Mouse (Mus musculus) MEL (cell line): ENCODE measurements at regions not wholly inside any gene's neighbourhood (a gene's known extent, or its start where the extent isn't known, plus 50 kb on each side); places are given as distances from the start of the nearest gene placed in this dataset.

Experiments
- BHLHE40 ChIP-seq: IDR thresholded peaks from 2 replicates; pipeline ENCODE4 v1.6.1; 2012; ENCODE audit warnings: low read depth, mild to moderate bottlenecking, inconsistent platforms, low read length, improper control_type of control experiment, borderline replicate concordance
- CTCF ChIP-seq, 3 experiments: IDR thresholded peaks in 2 of 3; conservative IDR thresholded peaks in 1 of 3; 2 replicates each; pipeline ENCODE4 v1.5.1; 2011 to 2012; ENCODE audit warnings: low read length in 3 of 3, low read depth in 2 of 3, mild to moderate bottlenecking in 2 of 3, improper control_type of control experiment in 1 of 3, inconsistent platforms in 1 of 3, mixed read lengths in 1 of 3, moderate library complexity in 1 of 3; ENCODE audit not compliant: control insufficient read depth in 1 of 3, insufficient read depth in 1 of 3, poor library complexity in 1 of 3, severe bottlenecking in 1 of 3
- GATA1 ChIP-seq: IDR thresholded peaks from 2 replicates; pipeline ENCODE4 v1.6.1; 2011; ENCODE audit warnings: low read depth, low read length, improper control_type of control experiment
- POLR2A ChIP-seq, 2 experiments: IDR thresholded peaks; 2 replicates each; pipeline ENCODE4 v1.6.1; 2011 to 2012; ENCODE audit warnings: low read length in 2 of 2, mild to moderate bottlenecking in 2 of 2, control low read depth in 1 of 2, improper control_type of control experiment in 1 of 2, low read depth in 1 of 2, moderate library complexity in 1 of 2; ENCODE audit not compliant: control insufficient read depth in 1 of 2, insufficient read depth in 1 of 2, poor library complexity in 1 of 2

GRCm38 (mm10) chr9:32962679-32963205, 326.7 kb downstream of the Ets1 start:
- TF ChIP-seq GATA1 (no peak), POLR2A (IDR thresholded peaks at IDR 0.05; ENCODE audit: control insufficient read depth in 1 of 2, insufficient read depth in 1 of 2, low read depth in 1 of 2, low read length in 2 of 2, poor library complexity in 1 of 2) (no peak), BHLHE40 (no peak), CTCF (IDR thresholded peaks at IDR 0.05 in 2 of 3, conservative IDR thresholded peaks at IDR 0.05 in 1 of 3; ENCODE audit: control insufficient read depth in 1 of 3, insufficient read depth in 1 of 3, low read depth in 2 of 3, low read length in 3 of 3, poor library complexity in 1 of 3, severe bottlenecking in 1 of 3) (no peak)
